In genomic region chr3:99663783-99664182, GRCm38 (mm10) we compare ENCODE assay signal across 28 mouse cellular contexts.
DNase-seq lines count a peak whose midpoint lies in the region; ATAC-seq and TF ChIP-seq lines count a peak whose summit lies in the region.
"Had no signal": no experiment of that assay in that cellular context is flagged by ENCODE, and none has a peak within 500 bp of the region (broad histone marks: within the 10 kb centered on the region; RNA-seq: fewer than 3 reads in every experiment).

No protein-coding gene starts in this region.

- no peak overlapping the region for H3K4me3 ChIP-seq in kidney, postnatal 0 days (replicated peaks; ENCODE audit: low read depth, low read length)
- no peak overlapping the region for H3K4me3 ChIP-seq in neural tube, embryonic 15.5 days (replicated peaks)
- H3K4me3 ChIP-seq in limb, embryonic 11.5 days (ENCODE audit: low read depth, low read length): no peak overlapping the region
- H3K4me3 ChIP-seq: embryonic facial prominence, embryonic 15.5 days; heart, embryonic 12.5 days; hindbrain, embryonic 10.5 days; liver, embryonic 13.5 days; midbrain, embryonic 13.5 days; myocyte had no signal

- H3K36me3 ChIP-seq in kidney, postnatal 0 days (ENCODE audit: insufficient read depth, low read length): no peaks in the 10 kb centered on the region
- H3K36me3 ChIP-seq in neural tube, embryonic 15.5 days: no peaks in the 10 kb centered on the region
- H3K36me3 ChIP-seq in limb, embryonic 11.5 days (ENCODE audit: control insufficient read depth, insufficient read depth, low read length): no peaks in the 10 kb centered on the region
- H3K36me3 ChIP-seq: embryonic facial prominence, embryonic 15.5 days; G1E; heart, embryonic 12.5 days; hindbrain, embryonic 10.5 days; liver, embryonic 13.5 days; midbrain, embryonic 13.5 days had no signal

- no peaks in the 10 kb centered on the region for H3K9me3 ChIP-seq in kidney, postnatal 0 days (replicated peaks; ENCODE audit: low read length)
- no peaks in the 10 kb centered on the region for H3K9me3 ChIP-seq in neural tube, embryonic 15.5 days (replicated peaks)
- H3K9me3 ChIP-seq in limb, embryonic 11.5 days (ENCODE audit: control insufficient read depth, low read length): no peaks in the 10 kb centered on the region
- H3K9me3 ChIP-seq: embryonic facial prominence, embryonic 15.5 days; heart, embryonic 12.5 days; hindbrain, embryonic 10.5 days; liver, embryonic 13.5 days; midbrain, embryonic 13.5 days had no signal

- peak; percentile 42 for DNase-seq in kidney, postnatal 0 days (ENCODE audit: low spot score)
- DNase-seq in kidney, postnatal 10 days: no peak
- DNase-seq in neural tube, embryonic 10.5 days (ENCODE audit: extremely low spot score, low spot score): peak; percentile 49
- DNase-seq in limb, embryonic 11.5 days (ENCODE audit: low spot score): peak; percentile 87
- no peak for DNase-seq in adrenal gland, adult (ENCODE audit: inconsistent age in 2 of 2, low spot score in 1 of 2)
- DNase-seq in layer of hippocampus, postnatal 25 days (ENCODE audit: extremely low spot score in 1 of 2, low spot score in 1 of 2): no peak
- DNase-seq: adrenal gland, adult 2 months; B cell, adult 2 months; cerebellum, adult 11-12 months; cerebellum, postnatal 10 days; gastrocnemius, postnatal 10 days; heart, postnatal 10 days; kidney, adult 11 months; kidney, postnatal 36 days; liver, embryonic 13.5 days; thymus, adult 18-20 months had no signal

- no peak for ATAC-seq in kidney, postnatal 0 days (replicated peaks; ENCODE audit: low FRiP score, low read depth)
- no peak for ATAC-seq in neural tube, embryonic 15.5 days (ENCODE audit: low FRiP score)
- ATAC-seq in limb, embryonic 11.5 days (ENCODE audit: insufficient number of reproducible peaks, low FRiP score, low TSS enrichment, low read depth): peak; percentile 42; the same call in 1 of the 2 replicates
- ATAC-seq: forebrain, embryonic 14.5 days; hindbrain, embryonic 16.5 days; lung, postnatal 0 days; midbrain, embryonic 13.5 days; Patski had no signal

- no peak overlapping the region for H3K27ac ChIP-seq in kidney, postnatal 0 days
- H3K27ac ChIP-seq in neural tube, embryonic 15.5 days (replicated peaks): no peak overlapping the region
- peak overlapping the region; percentile 80 for H3K27ac ChIP-seq in limb, embryonic 11.5 days (replicated peaks; ENCODE audit: low read depth, low read length)
- H3K27ac ChIP-seq: embryonic facial prominence, embryonic 15.5 days; hindbrain, embryonic 10.5 days; liver, embryonic 13.5 days; midbrain, embryonic 13.5 days had no signal

- H3K4me2 ChIP-seq in kidney, postnatal 0 days (ENCODE audit: low read length): no peak overlapping the region
- H3K4me2 ChIP-seq in neural tube, embryonic 15.5 days: no peak overlapping the region
- H3K4me2 ChIP-seq in limb, embryonic 11.5 days (ENCODE audit: low read depth, severe bottlenecking): no peak overlapping the region
- H3K4me2 ChIP-seq: embryonic facial prominence, embryonic 15.5 days; heart, embryonic 12.5 days; liver, embryonic 13.5 days; midbrain, embryonic 13.5 days had no signal

- 14% methylated on average over 6 of the region's 6 CpGs for WGBS in kidney, postnatal 0 days
- 46% methylated on average over 6 of the region's 6 CpGs for WGBS in neural tube, embryonic 15.5 days
- WGBS in limb, embryonic 11.5 days: 3% methylated on average over 6 of the region's 6 CpGs

- H3K27me3 ChIP-seq in kidney, postnatal 0 days (ENCODE audit: insufficient read depth, low read length): no peaks in the 10 kb centered on the region
- H3K27me3 ChIP-seq in neural tube, embryonic 15.5 days (replicated peaks): no peaks in the 10 kb centered on the region
- no peaks in the 10 kb centered on the region for H3K27me3 ChIP-seq in limb, embryonic 11.5 days (ENCODE audit: control insufficient read depth, insufficient read depth, low read length)
- H3K27me3 ChIP-seq: CH12.LX; embryonic facial prominence, embryonic 15.5 days; heart, embryonic 12.5 days; liver, embryonic 13.5 days; midbrain, embryonic 13.5 days; Patski had no signal

- no peak for TF ChIP-seq CTCF in kidney, postnatal 0 days (IDR thresholded peaks at IDR 0.05; ENCODE audit: low read depth)

- no peak overlapping the region for H3K9ac ChIP-seq in kidney, postnatal 0 days (ENCODE audit: low read depth, low read length)
- no peak overlapping the region for H3K9ac ChIP-seq in neural tube, embryonic 15.5 days (replicated peaks)
- H3K9ac ChIP-seq in limb, embryonic 11.5 days (ENCODE audit: low read length): no peak overlapping the region
- H3K9ac ChIP-seq: embryonic facial prominence, embryonic 15.5 days; heart, embryonic 12.5 days; liver, embryonic 13.5 days; midbrain, embryonic 13.5 days had no signal

- H3K4me1 ChIP-seq in kidney, postnatal 0 days (replicated peaks; ENCODE audit: insufficient read depth, low read length): no peaks in the 10 kb centered on the region
- peaks cover 8% of the 10 kb centered on the region; the same call in 1 of the 2 replicates for H3K4me1 ChIP-seq in neural tube, embryonic 15.5 days
- peaks cover 34% of the 10 kb centered on the region for H3K4me1 ChIP-seq in limb, embryonic 11.5 days (ENCODE audit: control insufficient read depth, insufficient read depth, low read length)
- H3K4me1 ChIP-seq: embryonic facial prominence, embryonic 15.5 days; heart, embryonic 12.5 days; liver, embryonic 13.5 days had no signal

Comparison
In these comparisons a context has a peak if more than half of its experiments do, and no peak if none do; other contexts are left out.
1. DNase-seq: peak in kidney, postnatal 0 days (single experiment), neural tube, embryonic 10.5 days (single experiment) and limb, embryonic 11.5 days (single experiment); none in kidney, postnatal 10 days (single experiment), adrenal gland, adult (0 of 2) and layer of hippocampus, postnatal 25 days (0 of 2).